Mouse (Mus musculus) c-Kit-positive CD71-negative TER-119-negative erythroid progenitor cells, embryonic 14.5 days (primary cell): ENCODE results near the gene Vps26b.

Experiments
- DNase-seq: peaks from one replicate; pipeline ENCODE4 v3.0.0-alpha.2; 2013; ENCODE audit warnings: low read depth

Vps26b gene

DNA sequence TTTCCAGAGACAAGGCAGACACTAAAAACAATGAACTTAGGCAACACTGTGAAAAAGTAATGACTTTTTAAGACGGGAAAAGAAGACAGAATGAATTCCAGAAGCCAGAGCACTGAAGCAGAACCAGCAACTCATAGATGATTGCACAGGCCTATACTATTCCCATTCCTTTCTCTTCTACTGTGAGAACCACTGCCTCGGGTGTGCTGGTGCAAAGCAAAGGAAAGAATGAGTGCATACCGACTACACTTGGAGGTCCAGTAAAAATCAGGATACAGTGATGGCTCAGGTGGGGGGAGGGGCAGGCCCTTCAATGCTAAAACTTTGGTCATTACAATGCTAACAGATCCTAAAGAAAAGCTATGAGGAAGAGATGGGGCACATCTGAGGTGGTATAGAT is 36.0 kb downstream of the Vps26b start:
- DNase-seq, result no peak

- no peak for DNase-seq
Observed at GRCm38 (mm10) chr9:26993118-26993517, 36.7 kb downstream of the Vps26b start.

DNA sequence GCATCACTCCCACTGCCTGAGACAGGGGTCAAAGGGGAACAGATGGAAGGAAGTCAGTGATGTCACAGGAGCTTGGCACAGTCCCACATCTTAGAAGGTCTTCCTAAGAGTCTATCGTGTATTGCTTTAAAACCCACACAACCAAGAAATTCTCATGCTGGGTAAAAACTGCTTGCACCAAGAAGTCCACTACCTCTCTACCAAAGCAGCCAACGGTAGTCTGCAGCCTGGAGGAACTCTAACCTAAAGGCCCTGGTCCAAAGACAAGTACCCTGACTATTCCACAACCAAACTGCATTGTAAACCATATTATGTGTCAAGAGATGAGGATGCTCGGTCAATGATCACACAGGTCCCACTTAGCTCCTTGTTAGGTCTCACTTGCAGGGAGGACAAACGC is 39.7 kb downstream of the Vps26b start:
- no peak for DNase-seq

DNA sequence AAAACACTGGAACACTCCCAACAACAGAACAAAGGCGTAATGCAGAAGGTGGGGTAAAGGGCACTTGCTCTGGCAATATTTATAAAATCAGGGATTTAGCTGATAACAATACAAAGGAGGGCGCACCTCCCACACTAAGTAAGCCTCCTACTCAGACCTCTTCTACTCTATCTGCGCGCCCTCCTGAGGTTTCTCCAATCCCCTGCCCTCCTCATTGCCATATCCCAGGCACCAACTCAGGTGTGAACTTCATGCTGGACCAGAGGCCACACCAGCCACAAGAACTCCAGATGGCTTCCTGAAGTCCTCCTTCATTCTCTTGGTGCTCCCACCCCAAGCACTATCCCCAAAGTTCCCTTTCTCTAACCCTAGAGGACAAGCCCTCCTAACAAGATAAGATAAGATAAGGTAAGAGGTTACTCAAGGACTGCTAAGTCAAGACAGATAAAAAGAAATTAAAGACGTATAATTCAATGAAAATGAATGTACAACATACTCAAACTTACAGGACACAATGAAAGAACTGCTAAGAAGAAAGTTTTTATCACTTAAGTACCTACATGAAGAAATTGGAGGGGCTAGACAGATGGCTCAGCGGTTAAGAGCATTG is 44.1 kb downstream of the Vps26b start:
- DNase-seq, result no peak

DNA sequence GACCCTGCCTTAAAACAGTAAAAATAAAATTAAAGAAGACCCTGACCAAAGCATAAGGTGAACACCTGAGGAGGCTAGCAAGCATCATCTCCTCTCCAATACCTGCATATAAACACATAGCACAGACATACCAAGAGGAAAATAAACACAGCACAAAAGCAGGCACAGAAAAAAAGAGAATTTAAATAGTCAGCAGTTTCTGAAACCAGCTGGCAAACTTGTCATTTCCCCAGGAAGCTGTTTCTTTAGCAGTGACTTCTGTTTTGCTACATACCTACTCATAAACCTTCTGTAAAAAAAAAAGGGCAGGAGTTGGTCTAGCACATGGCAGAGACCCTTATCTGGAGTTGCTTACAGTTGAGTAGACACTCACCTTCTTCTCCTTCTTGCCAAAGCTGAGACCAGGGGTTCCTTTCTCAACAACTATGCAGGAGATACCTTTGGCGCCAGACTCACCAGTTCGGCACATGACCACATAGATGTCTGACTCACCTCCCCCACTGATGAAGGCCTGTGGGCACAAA is 44.7 kb downstream of the Vps26b start:
- DNase-seq, result no peak

DNA sequence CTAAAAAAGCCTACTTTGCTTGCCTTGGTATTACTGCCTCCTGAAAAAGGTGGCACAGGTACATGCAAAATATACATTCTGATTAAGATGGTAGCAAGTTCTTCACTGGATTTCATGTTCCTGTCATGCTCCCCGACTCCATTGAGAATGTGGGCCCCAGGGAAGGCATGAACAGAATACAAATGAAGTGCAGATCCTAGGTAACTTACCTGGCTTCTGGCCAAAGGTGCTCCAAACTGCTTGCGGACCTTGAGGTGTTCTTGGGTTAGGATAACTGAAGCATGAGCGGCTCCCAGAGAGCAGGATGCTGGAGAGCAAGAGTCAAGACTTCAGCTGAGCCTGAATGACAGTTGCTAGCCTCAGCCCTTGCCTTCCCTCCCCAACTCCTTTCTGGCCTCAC is 51.1 kb downstream of the Vps26b start:
- DNase-seq, result no peak

DNA sequence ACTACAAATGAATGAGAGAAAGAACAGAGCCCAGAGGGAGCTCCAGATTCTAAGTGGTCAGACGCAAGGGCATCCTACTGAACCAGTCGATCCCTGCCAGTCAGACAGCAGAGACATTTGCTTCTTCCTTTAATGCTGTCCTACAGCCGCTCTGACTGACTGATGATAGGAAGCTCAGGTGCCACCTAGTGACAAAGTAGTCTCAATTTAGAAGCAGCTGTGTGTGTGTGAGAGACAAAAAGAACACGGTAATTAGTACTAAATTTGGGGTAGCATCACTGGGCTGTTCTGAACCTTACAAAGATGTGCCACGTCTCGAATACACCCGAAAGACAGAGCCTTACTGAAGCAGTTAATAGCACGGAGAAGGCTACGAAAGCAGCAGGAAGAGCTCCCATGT is 52.1 kb downstream of the Vps26b start:
- DNase-seq, result no peak
